Mouse (Mus musculus) thymus, postnatal 36 days (tissue): ENCODE data around the gene Erich4.
A peak's percentile ranks its signal among the peaks of the same experiment; 100 is the strongest.
"Not testable (repeated sequence)": the region's sequence is repeated elsewhere in the genome, so short reads cannot be mapped to it uniquely, and the experiment has no call there.

ENCODE experiments used
- DNase-seq, 2 experiments: peaks; one replicate each; pipeline ENCODE4 v3.0.0; 2022; ENCODE audit warnings: mixed read lengths in 2 of 2

The Erich4 gene

DNA sequence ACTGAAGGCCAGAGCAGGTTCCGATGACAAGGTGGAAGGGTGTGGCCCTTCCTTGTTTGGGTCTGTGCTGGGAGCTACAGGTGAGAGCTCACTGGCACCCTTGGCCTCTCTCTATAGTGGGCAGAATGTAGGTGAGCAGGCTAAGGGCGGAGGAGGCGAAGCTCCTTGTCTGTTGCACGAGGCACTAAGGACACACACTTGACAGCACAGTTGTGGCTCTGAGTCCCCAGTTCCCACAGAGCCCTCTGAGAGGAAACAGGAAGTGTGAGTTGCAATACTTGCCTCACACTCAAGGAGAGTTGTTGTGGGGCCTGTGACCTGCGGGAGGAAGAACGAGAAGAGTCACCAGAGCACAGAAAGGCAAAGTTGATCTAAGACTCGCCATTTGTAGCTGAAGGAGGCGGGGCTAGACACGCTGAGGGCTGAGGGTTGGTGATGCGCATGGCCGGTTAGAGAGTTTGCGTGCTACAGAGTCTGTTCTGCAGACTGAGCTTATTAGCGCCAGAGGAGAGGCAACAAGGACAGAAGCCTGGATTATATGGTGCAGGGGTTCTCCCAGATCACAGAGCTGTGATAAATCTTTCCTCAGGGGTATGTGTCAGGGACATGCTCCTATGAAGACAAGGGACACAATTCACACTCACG is 38.8 kb downstream of the Erich4 start:
- DNase-seq: peak; percentile 29 to 40

DNA sequence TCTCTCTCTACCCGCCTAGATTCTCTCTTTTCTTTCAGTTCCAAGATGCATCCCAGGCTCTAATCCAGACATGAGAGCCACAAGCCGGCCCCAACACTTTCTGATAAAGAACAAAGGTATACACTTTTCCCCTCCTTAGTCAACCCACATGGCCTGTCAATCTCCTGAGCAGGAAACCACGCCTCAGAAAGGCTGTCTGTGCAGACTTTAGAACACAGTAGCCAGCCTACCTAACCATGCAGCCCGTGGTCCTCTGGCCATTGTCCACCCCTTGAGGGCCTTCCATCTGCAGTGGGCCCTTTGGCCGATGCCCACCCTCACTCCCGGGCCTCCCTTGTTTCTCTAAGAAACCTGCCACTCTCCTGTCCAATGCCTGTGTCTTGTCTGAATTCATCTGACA is 39.4 kb downstream of the Erich4 start:
- peak; percentile 41 to 42 for DNase-seq

DNA sequence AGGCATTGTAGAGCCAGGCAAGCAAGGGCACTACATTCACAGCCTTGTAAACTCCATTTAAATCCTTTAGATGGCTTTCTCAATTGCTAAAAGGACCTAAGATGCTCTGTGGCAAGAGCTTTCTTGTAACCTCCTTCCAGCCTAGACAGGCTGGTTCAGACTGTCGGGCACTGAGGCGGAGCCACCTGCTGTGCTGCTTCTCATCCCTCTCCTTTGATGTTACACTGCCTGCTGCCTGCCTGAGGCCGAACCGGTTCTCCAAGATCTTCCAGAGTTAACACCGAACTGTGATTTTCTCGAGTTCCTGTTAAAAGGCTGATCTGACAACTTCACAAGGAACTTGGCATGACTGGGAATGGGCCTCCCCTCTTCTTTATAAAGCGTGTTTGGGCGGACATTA is 39.8 kb downstream of the Erich4 start:
- peak; percentile 40 to 55 for DNase-seq

DNA sequence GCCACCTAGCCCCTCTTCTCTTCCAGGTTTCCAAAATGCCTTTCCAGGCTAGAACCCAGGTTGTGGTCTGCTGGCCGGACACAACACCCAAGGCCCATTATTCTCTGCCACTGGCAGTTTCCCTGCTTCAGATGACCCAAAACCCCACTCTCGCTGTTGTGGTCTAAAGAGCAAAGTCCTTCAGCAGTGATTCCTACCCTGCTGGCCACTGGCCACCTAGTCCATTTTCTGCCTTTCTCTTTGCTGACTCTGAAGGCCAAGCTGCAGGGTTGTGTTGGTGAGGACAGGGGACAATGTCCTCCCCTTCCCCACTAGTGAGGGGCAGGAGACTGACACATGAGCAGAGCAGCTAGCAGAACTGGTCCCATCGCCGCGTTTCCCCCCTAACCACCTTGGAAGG is 40.6 kb downstream of the Erich4 start:
- DNase-seq: no peak

DNA sequence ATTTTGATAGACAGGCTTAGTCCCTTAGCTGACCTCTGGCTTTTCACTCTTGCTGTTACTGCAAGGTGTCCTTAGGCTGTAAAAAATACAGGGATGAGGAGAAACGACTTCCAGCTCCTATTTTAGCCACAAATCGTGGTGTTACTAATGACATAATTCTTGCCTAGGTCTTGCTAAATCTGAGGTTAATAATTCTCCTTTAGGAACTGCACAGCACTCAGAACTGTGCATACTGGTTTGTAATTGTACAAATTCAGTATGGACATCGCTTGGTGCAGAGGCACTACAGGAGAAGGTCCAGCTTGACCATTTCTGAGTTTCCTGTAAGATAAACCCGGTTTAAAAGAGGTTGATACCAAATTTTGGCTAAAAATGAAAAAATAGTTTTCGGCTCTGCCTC is 41.9 kb downstream of the Erich4 start:
- not testable (repeated sequence) for DNase-seq

DNA sequence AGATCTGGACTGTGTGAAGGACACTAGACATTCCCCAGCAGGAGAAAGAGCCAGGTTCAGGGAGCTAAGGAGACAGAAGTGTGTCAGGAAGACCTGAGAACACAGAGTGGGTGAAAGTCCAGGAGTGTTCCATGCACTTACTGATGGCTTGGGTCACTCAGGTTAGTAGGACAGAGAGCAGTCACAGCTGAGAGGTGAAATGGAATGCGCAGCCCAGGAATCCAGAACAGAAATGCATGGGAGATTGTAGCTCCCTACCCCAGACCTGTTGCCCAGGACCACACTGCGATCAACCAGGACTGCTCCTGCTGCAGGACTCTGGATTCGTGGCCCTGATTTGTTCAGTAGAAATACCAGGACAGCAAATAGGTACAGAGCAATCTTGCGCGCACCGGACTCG is 47.0 kb downstream of the Erich4 start:
- DNase-seq: no peak
